Mouse (Mus musculus): ENCODE measurements around the gene Scap.

- TF ChIP-seq CTCF (IDR thresholded peaks at IDR 0.05; ENCODE audit: low read depth, low read length) (no peak), TAL1 (conservative IDR thresholded peaks at IDR 0.05; ENCODE audit: low read depth, low read length) (no peak), GATA2 (IDR thresholded peaks at IDR 0.05; ENCODE audit: borderline replicate concordance, low read depth, low read length) (no peak), GATA1 (IDR thresholded peaks at IDR 0.05; ENCODE audit: borderline replicate concordance, low read length) (no peak), POLR2AphosphoS5 (IDR thresholded peaks at IDR 0.05; ENCODE audit: insufficient replicate concordance, low read depth, low read length) (no peak)
Measured at GRCm38 (mm10) chr9:110342008-110342407, 8.9 kb downstream of the Scap start.

Data from G1E (cell line).